Mouse (Mus musculus) embryonic facial prominence, embryonic 10.5 days (tissue): ENCODE data around the gene Pla2g4a. TPM values are rescaled to one million over a fixed set of nuclear protein-coding genes. Genes with fewer than 3 reads are reported as not detected.

Experiments
- DNase-seq: peaks from one replicate; pipeline ENCODE4 v3.0.0-alpha.2; 2017; ENCODE audit warnings: low spot score
- H3K27ac ChIP-seq: fragments of 300-500 bp; sonication (generic); replicated peaks from 2 replicates; pipeline ENCODE4 v1.5.1; 2016; ENCODE audit warnings: mild to moderate bottlenecking
- H3K27me3 ChIP-seq: fragments of 300-500 bp; sonication (generic); replicated peaks from 2 replicates; pipeline ENCODE4 v1.6.1; 2016; ENCODE audit warnings: low read depth, mild to moderate bottlenecking; ENCODE audit not compliant: poor library complexity, severe bottlenecking
- H3K36me3 ChIP-seq: fragments of 300-500 bp; sonication (generic); replicated peaks from 2 replicates; pipeline ENCODE4 v1.6.1; 2016; ENCODE audit warnings: mild to moderate bottlenecking, moderate library complexity
- H3K4me1 ChIP-seq: fragments of 300-500 bp; sonication (generic); 2 replicates; pipeline ENCODE4 v1.6.1; 2016
- H3K4me3 ChIP-seq: fragments of 300-500 bp; sonication (generic); 2 replicates; pipeline ENCODE4 v1.5.1; 2016; ENCODE audit warnings: mild to moderate bottlenecking, moderate library complexity
- H3K9me3 ChIP-seq: fragments of 300-500 bp; sonication (generic); 2 replicates; pipeline ENCODE4 v1.6.1; 2016; ENCODE audit warnings: mild to moderate bottlenecking
- WGBS: fragments of 180-500 bp; shearing (Covaris S2); methylation state at CpG from one replicate; pipeline ENCODE4 v1.1.7; 2016; 5-methylcytosine and 5-hydroxymethylcytosine counted together
- polyA plus RNA-seq: library from polyadenylated mRNA; unstranded; fragments of >200 nt; fragmentation: Nextera tagmentation; extraction: Ambion mirVana; gene quantifications from 2 replicates; pipeline ENCODE4 v1.2.1, GENCODE M21; 2016

Gene Pla2g4a
- polyA plus RNA-seq, 1 experiment from 2014 or later: 16.0 TPM

GRCm38 (mm10) chr1:149921325-149921724 is 39.8 kb downstream of the Pla2g4a start:
- Histone ChIP-seq H3K4me3 (no peak overlapping the region), H3K36me3 (no peaks in the 10 kb centered on the region), H3K4me1 (0 out of 2 replicates have a peak, but pooled peaks cover 5% of the 10 kb centered on the region), H3K27ac (no peak overlapping the region), H3K27me3 (no peaks in the 10 kb centered on the region), H3K9me3 (no peaks in the 10 kb centered on the region)
- 84% methylated on average over 5 of the region's 5 CpGs for WGBS
- no peak for DNase-seq

GRCm38 (mm10) chr1:149919301-149919700 is 41.8 kb downstream of the Pla2g4a start:
- H3K9me3 ChIP-seq: no peaks in the 10 kb centered on the region
- 87% methylated on average over 7 of the region's 7 CpGs for WGBS

DNA sequence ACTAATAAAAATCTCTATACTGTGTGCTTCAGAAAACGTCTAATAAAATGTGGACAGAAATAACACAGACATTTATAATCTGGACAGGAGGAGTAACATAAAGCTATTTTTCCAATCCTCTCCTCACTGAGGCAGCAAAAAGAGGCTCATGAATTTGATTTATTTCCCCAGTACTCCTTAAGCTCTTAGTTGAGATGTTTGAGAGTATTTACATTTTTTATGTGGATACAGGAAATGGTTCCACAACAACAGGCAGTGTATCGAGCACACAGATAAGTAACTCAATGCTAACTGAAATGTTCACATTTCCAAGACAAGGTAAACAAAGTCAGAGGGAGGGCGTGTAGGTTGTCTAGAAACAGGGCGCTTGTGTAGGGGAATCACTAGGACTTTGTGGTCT is 48.1 kb downstream of the Pla2g4a start:
- Histone ChIP-seq H3K9me3 (no peaks in the 10 kb centered on the region), H3K27ac (no peak overlapping the region), H3K4me1 (no peaks in the 10 kb centered on the region), H3K4me3 (no peak overlapping the region), H3K36me3 (no peaks in the 10 kb centered on the region), H3K27me3 (no peaks in the 10 kb centered on the region)
- no peak for DNase-seq
- WGBS: 79% methylated on average over 4 of the region's 4 CpGs

More at GRCm38 (mm10) chr1:149919301-149919700, 41.8 kb downstream of the Pla2g4a start:
- Histone ChIP-seq H3K4me3 (no peak overlapping the region), H3K36me3 (no peaks in the 10 kb centered on the region), H3K27me3 (no peaks in the 10 kb centered on the region), H3K4me1 (0 out of 2 replicates have a peak, but pooled peaks cover 5% of the 10 kb centered on the region), H3K27ac (no peak overlapping the region)
- no peak for DNase-seq

GRCm38 (mm10) chr1:149911050-149911449 is 50.0 kb downstream of the Pla2g4a start:
- no peaks in the 10 kb centered on the region for H3K27me3 ChIP-seq
- no peak overlapping the region for H3K4me3 ChIP-seq
- no peak for DNase-seq
- no peaks in the 10 kb centered on the region for H3K9me3 ChIP-seq
- H3K36me3 ChIP-seq: no peaks in the 10 kb centered on the region
- 78% methylated on average over 4 of the region's 4 CpGs for WGBS
- H3K4me1 ChIP-seq: no peaks in the 10 kb centered on the region
- H3K27ac ChIP-seq: no peak overlapping the region

GRCm38 (mm10) chr1:149898001-149898625 is 63.0 kb downstream of the Pla2g4a start:
- H3K4me1 ChIP-seq: no peaks in the 10 kb centered on the region
- H3K4me3 ChIP-seq: no peak overlapping the region
- H3K27me3 ChIP-seq: no peaks in the 10 kb centered on the region
- 81% methylated on average over 4 of the region's 4 CpGs for WGBS
- no peak for DNase-seq
- no peaks in the 10 kb centered on the region for H3K36me3 ChIP-seq
- no peak overlapping the region for H3K27ac ChIP-seq
- no peaks in the 10 kb centered on the region for H3K9me3 ChIP-seq

DNA sequence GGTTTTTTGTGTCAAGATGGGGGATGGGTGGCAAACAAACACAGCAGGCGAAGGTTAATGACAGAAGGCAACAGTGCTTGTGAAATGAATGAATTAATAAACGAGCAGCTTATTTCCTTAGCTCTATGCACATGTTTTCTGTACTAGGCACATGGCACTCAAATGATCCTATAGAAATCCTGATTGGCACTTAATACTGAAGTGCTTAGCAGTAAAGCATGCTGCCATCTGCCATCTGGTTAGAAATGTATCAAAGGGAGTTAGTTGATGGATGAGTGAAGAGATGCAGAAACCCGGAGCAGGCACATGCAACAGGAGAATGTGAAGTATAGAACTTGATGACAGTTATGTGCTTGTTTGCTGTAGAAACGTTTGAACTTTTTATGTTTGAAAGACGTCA is 64.5 kb downstream of the Pla2g4a start:
- WGBS: 72% methylated on average over 5 of the region's 5 CpGs
- no peaks in the 10 kb centered on the region for H3K4me1 ChIP-seq
- no peak for DNase-seq
- no peaks in the 10 kb centered on the region for H3K36me3 ChIP-seq
- no peak overlapping the region for H3K4me3 ChIP-seq
- no peaks in the 10 kb centered on the region for H3K27me3 ChIP-seq
- H3K27ac ChIP-seq: no peak overlapping the region
- H3K9me3 ChIP-seq: no peaks in the 10 kb centered on the region

- DNase-seq: no peak
- H3K27me3 ChIP-seq: no peaks in the 10 kb centered on the region
- H3K9me3 ChIP-seq: no peaks in the 10 kb centered on the region
- 92% methylated on average over 8 of the region's 8 CpGs for WGBS
- H3K27ac ChIP-seq: no peak overlapping the region
- no peaks in the 10 kb centered on the region for H3K4me1 ChIP-seq
- no peaks in the 10 kb centered on the region for H3K36me3 ChIP-seq
- no peak overlapping the region for H3K4me3 ChIP-seq
Measured at GRCm38 (mm10) chr1:149894940-149895339, 66.2 kb downstream of the Pla2g4a start.

DNA sequence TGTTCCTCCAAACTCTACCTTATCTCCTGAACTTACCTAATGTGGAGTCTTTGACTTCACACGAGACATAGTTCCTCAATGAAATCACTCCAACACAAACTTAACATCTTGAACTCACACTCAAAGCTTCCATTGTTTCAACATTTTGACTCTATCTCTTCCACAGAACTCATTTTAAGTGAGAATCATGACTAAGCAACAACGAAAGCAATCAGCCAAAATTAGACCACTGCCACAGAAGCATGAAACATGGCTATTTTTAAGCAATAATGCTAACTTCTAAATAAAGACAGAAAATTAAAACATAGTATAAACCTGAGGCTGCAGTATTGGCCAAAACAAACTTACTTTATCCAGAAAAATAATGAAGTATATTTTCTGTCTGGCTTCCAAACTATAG is 67.2 kb downstream of the Pla2g4a start:
- Histone ChIP-seq H3K4me1 (no peaks in the 10 kb centered on the region), H3K27me3 (no peaks in the 10 kb centered on the region), H3K27ac (no peak overlapping the region), H3K9me3 (no peaks in the 10 kb centered on the region), H3K4me3 (no peak overlapping the region), H3K36me3 (no peaks in the 10 kb centered on the region)
- DNase-seq: no peak
- 77% methylated on average over 2 of the region's 2 CpGs for WGBS

DNA sequence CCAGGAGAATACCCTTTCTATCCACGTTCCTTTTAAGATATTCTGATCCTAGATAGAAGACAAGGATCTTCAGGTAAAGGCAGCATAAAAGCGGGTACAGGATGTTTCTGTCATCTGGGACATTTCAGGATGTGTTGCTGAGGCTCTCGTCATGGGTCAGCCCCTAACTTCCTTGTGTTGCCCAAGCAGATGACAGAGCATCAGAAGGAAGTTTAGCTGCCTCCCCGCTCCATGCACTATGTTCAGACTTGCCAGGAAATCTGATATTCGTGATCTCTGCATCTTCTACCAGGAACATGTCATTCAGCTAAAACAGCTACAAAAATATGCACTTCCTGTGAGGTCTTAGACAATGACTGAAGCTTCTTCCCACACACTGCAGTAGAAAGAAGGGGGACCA is 70.0 kb downstream of the Pla2g4a start:
- Histone ChIP-seq H3K36me3 (no peaks in the 10 kb centered on the region), H3K4me3 (no peak overlapping the region), H3K27ac (no peak overlapping the region), H3K4me1 (no peaks in the 10 kb centered on the region), H3K9me3 (no peaks in the 10 kb centered on the region), H3K27me3 (no peaks in the 10 kb centered on the region)
- 73% methylated on average over 5 of the region's 5 CpGs for WGBS
- DNase-seq: no peak

DNA sequence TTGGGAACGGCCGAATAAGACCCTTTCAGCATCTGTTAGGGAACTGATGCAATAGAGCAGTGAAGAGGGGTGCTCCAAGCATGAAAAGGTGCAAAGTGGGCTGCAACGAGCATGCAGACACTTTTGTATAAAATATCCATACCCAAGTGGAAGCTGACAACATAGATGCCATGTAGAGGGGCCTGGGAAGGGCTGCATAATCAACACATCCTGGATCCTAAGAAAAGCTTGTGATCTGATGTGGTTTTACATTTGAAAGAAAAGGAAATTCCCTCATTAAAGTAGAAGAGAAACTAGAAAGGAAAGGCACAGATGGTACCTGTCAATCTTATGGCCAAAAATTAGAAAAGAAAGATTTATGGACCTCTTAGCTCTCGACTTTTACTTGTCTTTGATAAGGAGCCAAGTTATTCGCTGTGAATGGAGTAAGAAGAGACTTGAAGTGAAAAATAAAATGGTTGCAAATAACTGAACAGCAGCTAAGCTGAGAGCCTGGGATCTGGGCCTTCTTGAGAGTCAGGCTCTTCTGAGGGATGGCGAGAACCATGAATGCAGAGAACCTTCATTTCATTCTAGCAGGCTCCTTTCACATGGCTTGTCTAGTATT is 78.6 kb downstream of the Pla2g4a start:
- no peak overlapping the region for H3K4me3 ChIP-seq
- no peaks in the 10 kb centered on the region for H3K9me3 ChIP-seq
- H3K36me3 ChIP-seq: no peaks in the 10 kb centered on the region
- WGBS: 88% methylated on average over 6 of the region's 6 CpGs
- no peaks in the 10 kb centered on the region for H3K4me1 ChIP-seq
- no peaks in the 10 kb centered on the region for H3K27me3 ChIP-seq
- no peak for DNase-seq
- H3K27ac ChIP-seq: no peak overlapping the region

DNA sequence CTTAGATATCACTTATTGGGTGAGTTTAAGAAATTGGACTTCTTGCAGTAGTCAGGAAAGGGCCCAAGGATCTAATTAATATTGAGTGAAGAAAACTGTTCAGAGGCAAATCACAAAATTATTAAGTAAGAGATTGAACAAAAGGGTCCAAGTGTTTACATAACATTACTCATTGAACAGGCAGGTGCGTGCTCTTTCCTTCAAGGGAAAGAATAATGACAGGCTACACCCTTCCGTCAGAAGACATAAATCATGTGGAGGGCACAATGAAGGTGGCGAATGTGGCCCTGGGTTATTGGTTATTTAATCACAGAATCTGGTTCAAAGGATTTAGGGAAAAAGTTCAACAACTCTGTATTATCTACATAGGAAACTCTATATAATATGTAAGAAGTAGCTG is 82.9 kb downstream of the Pla2g4a start:
- no peak for DNase-seq
- no peaks in the 10 kb centered on the region for H3K9me3 ChIP-seq
- no peak overlapping the region for H3K4me3 ChIP-seq
- 92% methylated on average over 3 of the region's 3 CpGs for WGBS
- no peaks in the 10 kb centered on the region for H3K27me3 ChIP-seq
- no peaks in the 10 kb centered on the region for H3K4me1 ChIP-seq
- H3K36me3 ChIP-seq: no peaks in the 10 kb centered on the region
- no peak overlapping the region for H3K27ac ChIP-seq

- no peak overlapping the region for H3K4me3 ChIP-seq
- no peaks in the 10 kb centered on the region for H3K27me3 ChIP-seq
- no peaks in the 10 kb centered on the region for H3K36me3 ChIP-seq
- no peaks in the 10 kb centered on the region for H3K4me1 ChIP-seq
- no peaks in the 10 kb centered on the region for H3K9me3 ChIP-seq
- 85% methylated on average over 3 of the region's 3 CpGs for WGBS
- H3K27ac ChIP-seq: no peak overlapping the region
- no peak for DNase-seq
Measured at GRCm38 (mm10) chr1:149876502-149876901, 84.6 kb downstream of the Pla2g4a start.

DNA sequence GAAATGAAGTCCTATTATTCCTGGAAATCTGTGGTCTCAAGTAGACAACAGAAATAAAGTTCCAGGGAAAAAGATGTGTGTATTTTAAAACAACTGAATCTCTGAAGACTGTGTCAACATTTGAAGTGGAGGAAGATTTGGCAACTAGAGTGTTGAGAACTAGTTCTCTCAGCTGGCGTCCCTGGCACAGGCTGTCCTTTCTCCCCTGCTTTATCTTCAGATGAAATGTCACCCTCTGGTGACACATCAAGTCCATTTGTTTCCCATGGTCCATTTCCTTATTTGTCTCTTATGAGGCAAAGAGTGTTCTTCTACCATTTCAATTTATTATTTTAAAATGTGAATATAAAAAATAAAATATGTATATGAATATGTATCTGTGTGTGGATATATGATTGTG is 89.5 kb downstream of the Pla2g4a start:
- Histone ChIP-seq H3K9me3 (no peaks in the 10 kb centered on the region), H3K4me3 (no peak overlapping the region), H3K27me3 (no peaks in the 10 kb centered on the region), H3K4me1 (no peaks in the 10 kb centered on the region), H3K27ac (no peak overlapping the region), H3K36me3 (no peaks in the 10 kb centered on the region)
- WGBS: 88% methylated on average over 1 of the region's 1 CpGs
- no peak for DNase-seq
